Mouse (Mus musculus) small intestine, adult 2 months (tissue): ENCODE data around the gene Slc6a13.

Source experiments
- CTCF ChIP-seq: fragments of 200-500 bp; IDR thresholded peaks from 2 replicates; pipeline ENCODE4 v1.5.1; 2012; ENCODE audit warnings: low read depth, mild to moderate bottlenecking, control low read depth, inconsistent platforms, low read length, moderate library complexity, mixed read lengths; ENCODE audit not compliant: insufficient replicate concordance, insufficient read length; ENCODE audit errors: extremely low read depth
- POLR2A ChIP-seq: fragments of 200-500 bp; IDR thresholded peaks from 2 replicates; pipeline ENCODE4 v1.6.1; 2012; ENCODE audit warnings: low read depth, mild to moderate bottlenecking, control low read depth, inconsistent platforms, low read length, moderate library complexity

GRCm38 (mm10) chr6:121371197-121371980, 71.4 kb downstream of the Slc6a13 start:
- TF ChIP-seq CTCF (no peak), POLR2A (no peak)
